Mouse (Mus musculus) olfactory bulb, adult 2 months (tissue): ENCODE data around the gene Gas2.

Source experiments
- CTCF ChIP-seq: fragments of 200-500 bp; IDR thresholded peaks from 2 replicates; pipeline ENCODE4 v1.5.1; 2012; ENCODE audit warnings: low read depth, mild to moderate bottlenecking, low read length, moderate library complexity; ENCODE audit not compliant: insufficient read depth
- POLR2A ChIP-seq: fragments of 200-500 bp; IDR thresholded peaks from 2 replicates; pipeline ENCODE4 v1.6.1; 2012; ENCODE audit warnings: mild to moderate bottlenecking, low read depth, low read length, moderate library complexity; ENCODE audit not compliant: insufficient read depth

GRCm38 (mm10) chr7:51957766-51958165 lies 96.0 kb downstream of the Gas2 start:
- TF ChIP-seq CTCF: no peak
- TF ChIP-seq POLR2A: no peak
